In the genomic region with DNA sequence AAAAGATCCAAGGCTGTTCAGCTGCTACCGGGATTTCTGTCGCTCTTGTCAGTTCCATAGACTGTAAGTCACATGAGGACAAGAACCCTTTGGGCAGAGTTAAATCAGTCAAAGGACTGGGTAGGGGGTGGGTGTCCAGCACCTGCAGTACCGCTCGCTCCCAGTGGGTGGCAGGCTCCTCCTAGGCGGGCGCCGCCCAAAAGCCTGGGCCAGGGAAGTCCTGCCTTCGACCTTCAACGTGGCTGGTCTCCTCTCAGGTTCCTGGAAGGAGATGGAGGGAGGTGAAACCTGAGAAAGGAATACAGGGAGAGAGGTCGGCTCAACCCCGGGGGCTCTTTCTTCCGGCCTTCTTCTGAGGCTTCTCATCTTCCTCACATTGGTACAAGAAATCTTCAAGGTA, we compare ENCODE assay signal across 1 mouse cellular context.
TF ChIP-seq lines count a peak whose summit lies in the region.

No protein-coding gene starts in this region.

TF ChIP-seq in MEL, 35 proteins besides CTCF, POLR2A, EP300 and RAD21 (continued from another document):
- TF ChIP-seq GATA1 (IDR thresholded peaks at IDR 0.05; ENCODE audit: low read depth, low read length) (no peak), MYB (IDR thresholded peaks at IDR 0.05; ENCODE audit: low read depth, low read length) (no peak), MEF2A (IDR thresholded peaks at IDR 0.05; ENCODE audit: extremely low read depth, insufficient replicate concordance, low read depth, low read length, poor library complexity, severe bottlenecking) (no peak), SMC3 (IDR thresholded peaks at IDR 0.05; ENCODE audit: low read depth, low read length) (peak; percentile 80), ELF1 (IDR thresholded peaks at IDR 0.05; ENCODE audit: low read depth, low read length) (peak; percentile 52; the same call in 1 of the 2 replicates), TCF12 (IDR thresholded peaks at IDR 0.05; ENCODE audit: low read depth, low read length) (0 out of 2 replicates have a peak, but pooled peaks have one; percentile 33), ZNF384 (IDR thresholded peaks at IDR 0.05; ENCODE audit: low read depth, low read length) (no peak), TAL1 (IDR thresholded peaks at IDR 0.05; ENCODE audit: low read length) (no peak), KAT2A (conservative IDR thresholded peaks at IDR 0.05; ENCODE audit: low read depth, low read length) (no peak; the same call in 1 of the 2 replicates), MXI1 (IDR thresholded peaks at IDR 0.05; ENCODE audit: low read depth, low read length) (peak; percentile 64; the same call in 1 of the 2 replicates), BHLHE40 (IDR thresholded peaks at IDR 0.05; ENCODE audit: borderline replicate concordance, low read depth, low read length) (peak; percentile 1; the same call in 1 of the 2 replicates), USF2 (IDR thresholded peaks at IDR 0.05; ENCODE audit: borderline replicate concordance in 1 of 2, insufficient read depth in 1 of 2, low read depth in 1 of 2, low read length in 2 of 2) (no peak), NRF1 (IDR thresholded peaks at IDR 0.05; ENCODE audit: insufficient read depth, low read depth, low read length, poor library complexity, severe bottlenecking) (no peak), ETS1 (IDR thresholded peaks at IDR 0.05; ENCODE audit: low read depth, low read length) (no peak), ZKSCAN1 (IDR thresholded peaks at IDR 0.05; ENCODE audit: low read depth, low read length) (no peak), MAFK (IDR thresholded peaks at IDR 0.05; ENCODE audit: borderline replicate concordance, low read depth, low read length) (no peak), RCOR1 (IDR thresholded peaks at IDR 0.05; ENCODE audit: low read depth, low read length) (no peak), POLR2AphosphoS2 (IDR thresholded peaks at IDR 0.05; ENCODE audit: low read length) (no peak), ZC3H11A (IDR thresholded peaks at IDR 0.05; ENCODE audit: low read depth, low read length) (peak; percentile 58), MAX (IDR thresholded peaks at IDR 0.05; ENCODE audit: low read length) (no peak; the same call in none of the 2 replicates), CHD2 (IDR thresholded peaks at IDR 0.05; ENCODE audit: low read length) (no peak), E2F4 (IDR thresholded peaks at IDR 0.05; ENCODE audit: borderline replicate concordance, low read depth, low read length) (no peak), CHD1 (IDR thresholded peaks at IDR 0.05; ENCODE audit: low read depth, low read length) (no peak), HCFC1 (IDR thresholded peaks at IDR 0.05; ENCODE audit: low read depth, low read length) (peak; percentile 9; the same call in 1 of the 2 replicates), POLR2AphosphoS5 (IDR thresholded peaks at IDR 0.05; ENCODE audit: borderline replicate concordance, low read depth, low read length) (no peak), MAZ (IDR thresholded peaks at IDR 0.05; ENCODE audit: low read depth, low read length) (no peak; the same call in 1 of the 2 replicates), SIN3A (IDR thresholded peaks at IDR 0.05; ENCODE audit: low read length) (peak; percentile 56; the same call in 1 of the 2 replicates), MYC (IDR thresholded peaks at IDR 0.05; ENCODE audit: low read depth, low read length) (peak; percentile 65), USF1 (IDR thresholded peaks at IDR 0.05; ENCODE audit: low read depth, low read length) (peak; percentile 49; the same call in 1 of the 2 replicates), GABPA (IDR thresholded peaks at IDR 0.05; ENCODE audit: low read depth, low read length) (no peak), UBTF (IDR thresholded peaks at IDR 0.05; ENCODE audit: borderline replicate concordance, insufficient read depth, low read depth, low read length) (no peak), TBP (IDR thresholded peaks at IDR 0.05; ENCODE audit: low read depth, low read length) (no peak)
TF ChIP-seq in MEL: peak in this region for 11.
